Mouse (Mus musculus): ENCODE results near the gene Kbtbd8. TPM values are rescaled to one million over a fixed set of nuclear protein-coding genes. Genes with fewer than 3 reads are reported as not detected.
A peak's percentile ranks its signal among the peaks of the same experiment; 100 is the strongest.

Gene Kbtbd8
- polyA plus RNA-seq, 1 experiment from 2014 or later, result 4.0 TPM

DNA sequence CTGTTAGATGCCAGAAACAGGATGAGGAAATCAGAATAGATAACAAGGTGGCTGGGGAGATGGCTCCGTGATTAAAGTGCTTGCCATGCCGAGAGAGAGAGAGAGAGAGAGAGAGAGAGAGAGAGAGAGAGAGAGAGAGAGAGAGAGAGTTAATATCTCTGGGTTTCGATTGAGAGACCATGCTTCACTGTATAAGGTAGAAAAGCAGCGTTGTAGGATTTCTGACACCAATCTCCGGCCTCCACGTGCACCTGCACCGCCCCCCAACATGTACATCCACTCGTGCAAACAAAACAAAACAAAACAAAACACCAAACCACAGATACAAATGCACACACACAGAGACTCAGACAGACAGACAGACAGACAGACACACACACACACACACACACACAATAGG, 527 bp upstream of the Kbtbd8 start:
- Histone ChIP-seq H3K4me2 (no peak overlapping the region), H3K36me3 (no peaks in the 10 kb centered on the region), H3K4me3 (replicated peaks) (no peak overlapping the region), H3K27ac (no peak overlapping the region), H3K4me1 (no peaks in the 10 kb centered on the region), H3K9me3 (no peaks in the 10 kb centered on the region), H3K27me3 (replicated peaks) (no peaks in the 10 kb centered on the region; the same call in 1 of the 2 replicates), H3K9ac (no peak overlapping the region)
- ATAC-seq (ENCODE audit: insufficient read depth, low FRiP score, low read depth), result no peak
- WGBS, result 67% methylated on average over 8 of the region's 8 CpGs

DNA sequence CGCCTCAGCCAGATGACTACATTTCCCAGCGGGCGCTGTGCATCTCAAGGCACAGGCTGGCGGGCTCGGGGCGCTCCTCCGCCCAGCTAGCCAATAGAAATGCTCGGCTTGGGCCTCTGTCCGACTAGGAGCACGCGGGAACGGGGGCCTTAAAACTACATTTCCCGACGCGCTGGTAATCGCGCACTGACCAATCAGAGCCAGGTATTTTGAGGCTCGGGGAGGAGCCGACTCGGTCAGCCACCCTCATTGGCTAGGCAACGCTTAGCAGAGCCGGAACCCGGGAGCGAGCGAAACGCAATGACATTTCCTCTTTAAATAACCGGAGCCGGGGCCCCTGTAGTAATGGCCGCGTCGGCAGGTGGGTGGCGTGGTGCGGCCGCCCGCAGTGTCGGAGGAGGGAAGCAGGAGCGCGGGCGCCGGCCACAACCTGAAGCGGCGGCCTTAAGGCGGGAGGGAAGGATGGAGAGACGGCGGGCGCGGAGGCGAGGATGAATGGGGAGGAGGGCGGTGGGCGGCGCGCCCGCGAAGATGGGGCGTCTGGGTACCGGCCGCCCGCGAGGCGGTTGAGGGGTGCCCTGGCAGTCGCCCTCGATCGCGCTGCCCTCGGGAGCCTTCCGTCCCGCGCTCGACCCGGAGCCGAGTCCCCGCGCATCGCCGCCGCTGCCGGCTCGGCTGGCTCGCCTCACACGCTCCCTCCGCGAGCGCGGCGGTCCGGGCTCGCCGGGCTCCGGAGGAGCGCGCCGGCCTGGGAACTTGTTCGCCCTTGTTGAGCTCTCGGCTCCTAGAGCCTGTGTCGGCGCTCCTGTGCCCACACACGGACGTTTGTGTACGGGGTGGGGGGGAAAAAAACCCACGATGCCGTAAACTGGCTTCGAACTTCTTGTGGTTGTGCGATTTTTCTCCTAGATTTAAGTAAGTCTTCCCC, 838 bp downstream of the Kbtbd8 start:
- Histone ChIP-seq H3K4me2 (peak overlapping the region; percentile 73), H3K9ac (peak overlapping the region; percentile 17; the same call in 1 of the 2 replicates), H3K9me3 (no peaks in the 10 kb centered on the region), H3K4me3 (replicated peaks) (peak overlapping the region; percentile 68), H3K27me3 (replicated peaks) (no peaks in the 10 kb centered on the region; the same call in 1 of the 2 replicates), H3K4me1 (no peaks in the 10 kb centered on the region), H3K36me3 (peaks cover 5% of the 10 kb centered on the region; the same call in 1 of the 2 replicates), H3K27ac (peak overlapping the region; percentile 72)
- WGBS, result under 1% methylated on average over 101 of the region's 103 CpGs
- peak; percentile 99 for ATAC-seq (ENCODE audit: insufficient read depth, low FRiP score, low read depth)

- Histone ChIP-seq H3K9ac (no peak overlapping the region), H3K27ac (no peak overlapping the region), H3K4me2 (no peak overlapping the region), H3K4me3 (replicated peaks) (no peak overlapping the region), H3K36me3 (peaks cover 5% of the 10 kb centered on the region; the same call in 1 of the 2 replicates), H3K27me3 (replicated peaks) (no peaks in the 10 kb centered on the region; the same call in 1 of the 2 replicates), H3K4me1 (no peaks in the 10 kb centered on the region), H3K9me3 (no peaks in the 10 kb centered on the region)
- ATAC-seq (ENCODE audit: insufficient read depth, low FRiP score, low read depth), result no peak
- 77% methylated on average over 3 of the region's 3 CpGs for WGBS
Observed at GRCm38 (mm10) chr6:95119389-95119788, 2.3 kb downstream of the Kbtbd8 start.

DNA sequence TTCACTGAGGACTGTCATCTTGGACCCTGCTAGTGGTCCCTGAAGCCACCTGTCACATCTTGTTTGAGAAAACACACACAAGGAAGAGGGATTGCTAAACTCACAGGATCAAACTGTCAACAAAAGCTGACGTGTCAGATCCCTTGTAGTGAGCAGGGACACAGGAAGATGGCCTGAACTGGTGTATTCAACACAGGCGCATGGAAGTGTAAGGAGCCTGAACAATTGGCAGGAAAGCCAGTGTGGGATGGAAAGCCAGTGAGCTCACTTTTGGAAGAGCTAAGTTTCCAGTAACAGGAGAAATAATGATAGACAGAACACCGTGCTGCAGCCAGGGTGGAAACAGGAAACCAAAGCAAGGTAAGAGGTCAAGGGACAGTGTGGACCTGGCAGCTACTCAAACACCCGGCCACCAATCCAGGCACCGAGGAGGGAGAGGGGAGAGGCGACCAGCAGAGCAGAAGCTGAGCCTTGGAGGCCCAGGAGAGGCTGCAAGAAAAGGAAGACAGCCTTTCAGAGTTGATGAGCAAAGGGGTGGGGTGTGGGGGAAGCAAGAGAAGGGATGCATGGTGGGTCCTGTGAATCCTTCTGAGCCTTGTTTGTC, 33.0 kb downstream of the Kbtbd8 start:
- H3K4me2 ChIP-seq, result no peak overlapping the region
- no peak overlapping the region for H3K4me3 ChIP-seq (replicated peaks)
- no peaks in the 10 kb centered on the region for H3K4me1 ChIP-seq
- no peak for ATAC-seq (ENCODE audit: insufficient read depth, low FRiP score, low read depth)
- no peak overlapping the region for H3K9ac ChIP-seq
- 36% methylated on average over 6 of the region's 6 CpGs for WGBS
- H3K9me3 ChIP-seq, result no peaks in the 10 kb centered on the region
- H3K36me3 ChIP-seq, result no peaks in the 10 kb centered on the region
- H3K27me3 ChIP-seq (replicated peaks), result no peaks in the 10 kb centered on the region
- H3K27ac ChIP-seq, result no peak overlapping the region

DNA sequence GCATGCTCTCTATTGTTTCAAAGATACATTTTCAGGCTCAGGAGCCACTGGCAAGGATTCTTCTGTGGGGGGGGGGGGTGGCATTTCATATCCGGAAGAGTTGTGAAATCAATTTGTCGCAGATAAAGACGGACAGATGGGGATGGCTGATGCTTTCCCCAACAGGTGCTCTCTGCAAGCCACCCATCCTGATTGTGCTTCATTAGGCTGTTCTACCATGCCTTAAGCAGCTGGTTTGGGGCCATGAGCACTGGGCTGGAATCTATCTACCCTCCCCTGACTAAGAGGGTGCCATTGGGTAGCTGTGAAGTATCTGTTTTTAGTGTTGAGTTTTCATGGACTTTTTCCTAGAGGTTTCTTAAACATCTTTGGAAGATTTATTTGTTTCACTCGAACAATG, 33.8 kb downstream of the Kbtbd8 start:
- Histone ChIP-seq H3K36me3 (no peaks in the 10 kb centered on the region), H3K9me3 (no peaks in the 10 kb centered on the region), H3K27me3 (replicated peaks) (no peaks in the 10 kb centered on the region), H3K4me1 (no peaks in the 10 kb centered on the region), H3K27ac (no peak overlapping the region), H3K9ac (no peak overlapping the region), H3K4me2 (no peak overlapping the region), H3K4me3 (replicated peaks) (no peak overlapping the region)
- 86% methylated on average over 4 of the region's 4 CpGs for WGBS
- no peak for ATAC-seq (ENCODE audit: insufficient read depth, low FRiP score, low read depth)

DNA sequence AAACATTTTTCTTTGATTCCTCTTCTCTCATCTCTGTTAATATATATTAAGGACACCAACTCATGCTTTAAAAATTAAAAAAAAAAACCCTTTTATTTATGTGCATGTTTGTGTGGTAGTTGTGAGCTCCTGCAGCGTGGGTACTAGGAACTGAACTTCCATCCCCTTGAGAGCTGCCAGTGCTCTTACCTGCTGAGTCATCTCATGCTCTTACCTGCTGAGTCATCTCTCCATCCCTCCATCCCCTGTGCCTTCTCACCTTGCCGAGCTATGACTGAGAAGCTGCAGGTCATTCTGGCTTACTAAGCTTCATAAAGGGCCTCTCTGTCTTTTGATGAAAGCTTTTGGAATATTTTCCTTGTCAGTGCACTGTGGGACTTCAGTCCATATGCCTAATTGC, 34.5 kb downstream of the Kbtbd8 start:
- no peaks in the 10 kb centered on the region for H3K9me3 ChIP-seq
- no peaks in the 10 kb centered on the region for H3K36me3 ChIP-seq
- H3K27ac ChIP-seq, result no peak overlapping the region
- no peaks in the 10 kb centered on the region for H3K4me1 ChIP-seq
- no peak overlapping the region for H3K4me3 ChIP-seq (replicated peaks)
- no peaks in the 10 kb centered on the region for H3K27me3 ChIP-seq (replicated peaks)
- ATAC-seq (ENCODE audit: insufficient read depth, low FRiP score, low read depth), result no peak
- H3K4me2 ChIP-seq, result no peak overlapping the region
- 68% methylated on average over 2 of the region's 2 CpGs for WGBS
- no peak overlapping the region for H3K9ac ChIP-seq

DNA sequence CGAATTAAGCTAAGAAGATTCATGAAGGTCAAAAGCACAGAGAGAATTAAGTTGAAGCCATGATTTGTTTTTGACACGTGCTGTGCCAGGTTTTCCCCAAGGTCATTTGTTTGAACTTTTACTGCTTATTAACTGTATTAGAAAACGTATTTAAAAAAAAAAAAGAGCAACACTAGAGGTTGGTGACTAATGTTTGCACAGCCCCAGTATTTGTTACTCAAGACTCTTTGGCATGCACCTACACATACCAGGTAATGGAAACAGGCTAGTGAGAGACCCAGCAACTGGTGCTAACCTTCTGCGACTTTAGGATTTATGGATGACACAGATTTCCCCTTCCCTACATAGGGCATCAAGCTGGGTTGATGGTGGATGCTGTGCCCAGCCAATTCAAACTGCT, 46.9 kb downstream of the Kbtbd8 start:
- Histone ChIP-seq H3K9me3 (no peaks in the 10 kb centered on the region), H3K27ac (peak overlapping the region; percentile 63; the same call in 1 of the 2 replicates), H3K4me3 (replicated peaks) (no peak overlapping the region), H3K4me1 (peaks cover 7% of the 10 kb centered on the region; the same call in 1 of the 2 replicates), H3K36me3 (no peaks in the 10 kb centered on the region), H3K27me3 (replicated peaks) (no peaks in the 10 kb centered on the region), H3K4me2 (no peak overlapping the region), H3K9ac (no peak overlapping the region)
- WGBS, result 21% methylated on average over 4 of the region's 4 CpGs
- 0 out of 2 replicates have a peak, but pooled peaks have one; percentile 43 for ATAC-seq (ENCODE audit: insufficient read depth, low FRiP score, low read depth)

DNA sequence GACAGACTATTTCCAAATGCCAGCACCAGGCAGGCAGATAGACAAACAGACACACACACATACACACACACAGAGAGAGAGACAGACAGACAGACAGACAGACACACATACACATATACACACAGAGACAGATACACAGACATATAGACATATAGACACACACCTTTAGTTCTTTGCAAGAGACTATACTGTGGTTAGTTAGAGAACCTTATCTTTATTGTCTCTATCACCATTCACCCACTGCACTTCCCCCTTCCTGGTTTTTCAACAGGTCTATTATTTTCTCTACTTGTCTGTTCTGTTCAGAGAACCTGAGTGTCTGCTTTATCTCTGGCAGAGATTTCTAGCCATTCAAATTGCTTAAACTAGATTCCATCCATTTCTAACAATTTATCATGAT, 48.6 kb downstream of the Kbtbd8 start:
- H3K36me3 ChIP-seq, result no peaks in the 10 kb centered on the region
- H3K4me2 ChIP-seq, result no peak overlapping the region
- no peak overlapping the region for H3K9ac ChIP-seq
- no peak overlapping the region for H3K27ac ChIP-seq
- H3K9me3 ChIP-seq, result no peaks in the 10 kb centered on the region
- no peaks in the 10 kb centered on the region for H3K27me3 ChIP-seq (replicated peaks)
- no peak for ATAC-seq (ENCODE audit: insufficient read depth, low FRiP score, low read depth)
- no peak overlapping the region for H3K4me3 ChIP-seq (replicated peaks)
- peaks cover 7% of the 10 kb centered on the region; the same call in 1 of the 2 replicates for H3K4me1 ChIP-seq

GRCm38 (mm10) chr6:95167668-95168227, 50.7 kb downstream of the Kbtbd8 start:
- H3K36me3 ChIP-seq, result no peaks in the 10 kb centered on the region
- no peak overlapping the region for H3K4me2 ChIP-seq
- H3K27me3 ChIP-seq (replicated peaks), result no peaks in the 10 kb centered on the region
- peaks cover 7% of the 10 kb centered on the region; the same call in 1 of the 2 replicates for H3K4me1 ChIP-seq
- H3K4me3 ChIP-seq (replicated peaks), result no peak overlapping the region
- 20% methylated on average over 5 of the region's 5 CpGs for WGBS
- H3K27ac ChIP-seq, result no peak overlapping the region
- ATAC-seq (ENCODE audit: insufficient read depth, low FRiP score, low read depth), result no peak; the same call in 1 of the 2 replicates
- H3K9me3 ChIP-seq, result no peaks in the 10 kb centered on the region
- no peak overlapping the region for H3K9ac ChIP-seq

DNA sequence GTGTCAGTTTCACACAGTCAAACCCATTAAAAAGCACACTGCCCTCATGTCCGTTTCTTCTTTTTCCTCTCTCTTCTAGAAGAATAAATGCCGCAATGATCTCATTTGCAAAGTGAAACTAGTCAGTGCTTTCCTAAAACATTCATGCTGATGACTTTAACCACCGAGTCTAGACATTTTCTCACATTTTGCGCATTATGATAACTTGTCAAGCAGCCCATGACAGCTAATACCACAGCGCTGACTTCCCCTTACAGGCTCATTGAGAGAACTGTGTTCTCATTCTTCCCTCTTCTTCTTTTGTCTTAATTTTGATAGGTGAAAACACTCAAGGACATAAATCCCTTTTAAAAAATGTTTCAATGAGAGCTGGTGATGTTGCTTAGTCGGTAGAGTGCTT, 52.4 kb downstream of the Kbtbd8 start:
- H3K27me3 ChIP-seq (replicated peaks), result no peaks in the 10 kb centered on the region
- 69% methylated on average over 6 of the region's 6 CpGs for WGBS
- no peak overlapping the region for H3K4me3 ChIP-seq (replicated peaks)
- H3K4me2 ChIP-seq, result no peak overlapping the region
- peaks cover 3% of the 10 kb centered on the region; the same call in 1 of the 2 replicates for H3K4me1 ChIP-seq
- ATAC-seq (ENCODE audit: insufficient read depth, low FRiP score, low read depth), result no peak
- H3K9ac ChIP-seq, result no peak overlapping the region
- H3K36me3 ChIP-seq, result no peaks in the 10 kb centered on the region
- no peak overlapping the region for H3K27ac ChIP-seq
- H3K9me3 ChIP-seq, result no peaks in the 10 kb centered on the region

- Histone ChIP-seq H3K27me3 (replicated peaks) (no peaks in the 10 kb centered on the region), H3K9me3 (no peaks in the 10 kb centered on the region), H3K4me1 (no peaks in the 10 kb centered on the region), H3K4me3 (replicated peaks) (no peak overlapping the region), H3K4me2 (no peak overlapping the region), H3K27ac (no peak overlapping the region), H3K9ac (no peak overlapping the region), H3K36me3 (no peaks in the 10 kb centered on the region)
- no peak for ATAC-seq (ENCODE audit: insufficient read depth, low FRiP score, low read depth)
- 70% methylated on average over 9 of the region's 9 CpGs for WGBS
Observed at GRCm38 (mm10) chr6:95174311-95175143, 57.5 kb downstream of the Kbtbd8 start.
